Mouse (Mus musculus): ENCODE results near the gene Sec24c.

Gene Sec24c

GRCm38 (mm10) chr14:20660827-20661660, 13.1 kb upstream of the Sec24c start:
- DNase-seq, result peak; percentile 94

GRCm38 (mm10) chr14:20661661-20662331, 12.3 kb upstream of the Sec24c start:
- DNase-seq, result peak; percentile 28

GRCm38 (mm10) chr14:20662740-20663139, 11.4 kb upstream of the Sec24c start:
- DNase-seq, result no peak

GRCm38 (mm10) chr14:20663601-20664000, 10.5 kb upstream of the Sec24c start:
- DNase-seq, result no peak

GRCm38 (mm10) chr14:20664436-20664835, 9.7 kb upstream of the Sec24c start:
- no peak for DNase-seq

- no peak for DNase-seq
Measured at GRCm38 (mm10) chr14:20667469-20667868, 6.6 kb upstream of the Sec24c start.

- no peak for DNase-seq
Measured at GRCm38 (mm10) chr14:20668154-20668810, 5.8 kb upstream of the Sec24c start, which contains the start of gene Synpo2l. TSS of gene Synpo2l (minus strand) at chr14:20668354.

GRCm38 (mm10) chr14:20672990-20673389, 1.1 kb upstream of the Sec24c start:
- DNase-seq, result no peak

- DNase-seq, result peak; percentile 56
Measured at GRCm38 (mm10) chr14:20673735-20674063, 409 bp upstream of the Sec24c start.

GRCm38 (mm10) chr14:20677906-20678305, 3.8 kb downstream of the Sec24c start:
- no peak for DNase-seq

- DNase-seq, result no peak
Measured at GRCm38 (mm10) chr14:20681742-20682141, 7.6 kb downstream of the Sec24c start.

- no peak for DNase-seq
Measured at GRCm38 (mm10) chr14:20682498-20682897, 8.4 kb downstream of the Sec24c start.

GRCm38 (mm10) chr14:20686576-20686975, 12.5 kb downstream of the Sec24c start:
- DNase-seq, result no peak

- DNase-seq, result no peak
Measured at GRCm38 (mm10) chr14:20689009-20689408, 14.9 kb downstream of the Sec24c start.

- DNase-seq, result no peak
Measured at GRCm38 (mm10) chr14:20691772-20692171, 17.7 kb downstream of the Sec24c start.

GRCm38 (mm10) chr14:20693589-20694101, 19.5 kb downstream of the Sec24c start:
- no peak for DNase-seq

GRCm38 (mm10) chr14:20694185-20694883, 20.2 kb downstream of the Sec24c start:
- no peak for DNase-seq

GRCm38 (mm10) chr14:20694884-20695760, 21.0 kb downstream of the Sec24c start, which contains the start of gene Fut11:
TSS of gene Fut11 (plus strand) at chr14:20694968.
- DNase-seq, result peak; percentile 90

GRCm38 (mm10) chr14:20695761-20696520, 21.8 kb downstream of the Sec24c start:
- DNase-seq, result peak; percentile 33

GRCm38 (mm10) chr14:20696986-20697385, 22.9 kb downstream of the Sec24c start:
- no peak for DNase-seq

- no peak for DNase-seq
Measured at GRCm38 (mm10) chr14:20698515-20698914, 24.4 kb downstream of the Sec24c start.
